Mouse (Mus musculus): ENCODE data around the gene Lrrc19.

Gene Lrrc19

DNA sequence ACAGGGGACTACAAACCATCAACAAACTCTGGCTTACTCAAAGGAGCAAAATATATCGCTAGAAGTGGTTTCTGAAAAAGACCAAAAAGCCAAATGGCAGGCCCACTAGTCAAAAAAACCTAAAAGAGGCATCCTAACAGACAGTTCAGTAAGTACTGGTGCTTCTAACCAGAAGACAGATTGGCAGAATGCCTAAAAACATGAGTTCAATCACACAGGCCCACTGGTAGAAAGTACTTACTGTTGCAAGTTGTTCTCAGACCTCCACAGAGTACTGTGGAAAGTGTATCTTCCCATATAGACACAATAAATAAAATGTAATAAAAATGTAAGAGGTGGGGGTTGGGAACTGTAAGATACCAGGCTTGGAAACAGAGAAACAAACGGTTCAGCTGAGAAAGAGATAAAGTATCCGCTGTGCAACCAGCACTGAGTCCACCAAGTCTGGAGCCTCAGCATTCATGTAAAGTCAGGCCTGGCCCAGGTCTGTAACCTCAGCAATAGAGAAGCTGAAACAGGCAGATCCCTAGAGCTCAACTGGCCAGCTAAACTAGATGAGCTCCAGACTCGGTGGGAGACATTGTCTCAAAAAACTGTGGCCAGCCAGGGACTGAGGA, 58.1 kb downstream of the Lrrc19 start:
- DNase-seq (ENCODE audit: low spot score) = no peak

Measured in layer of hippocampus, adult 9-10 months (tissue).